Mouse (Mus musculus) lung, postnatal 0 days (tissue): ENCODE measurements around the gene Pth.

Experiments used
- CTCF ChIP-seq: IDR thresholded peaks from 2 replicates; pipeline ENCODE4 v1.5.1; 2016; ENCODE audit warnings: antibody characterized with exemption, mild to moderate bottlenecking
- EP300 ChIP-seq: IDR thresholded peaks from 2 replicates; pipeline ENCODE4 v1.6.1; 2016; ENCODE audit warnings: antibody characterized with exemption, mild to moderate bottlenecking, control low read depth

DNA sequence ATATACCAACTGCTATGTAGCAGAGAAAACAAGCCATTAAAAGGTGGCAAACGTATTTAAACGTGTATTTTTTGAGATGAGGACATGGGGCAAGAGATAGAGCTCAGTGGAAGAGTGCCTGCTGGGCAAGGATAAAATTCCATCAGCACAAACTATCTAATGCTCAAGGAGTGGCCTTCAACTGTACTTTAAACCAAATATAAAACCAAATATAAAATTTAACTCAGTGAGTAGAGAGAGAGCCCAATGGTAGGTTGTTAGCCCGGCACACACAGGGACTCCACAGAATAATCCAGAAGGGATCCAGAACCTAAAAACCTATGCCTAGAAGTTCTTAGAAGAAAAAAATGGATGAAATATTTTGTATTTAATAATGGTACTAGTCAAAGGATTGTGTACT is 45.1 kb upstream of the Pth start:
- no peak for TF ChIP-seq CTCF
- no peak for TF ChIP-seq EP300
